Mouse (Mus musculus) thymus, adult 2 months (tissue): Measurements from ENCODE around the gene Myrf.

Experiments
- CTCF ChIP-seq: fragments of 200-500 bp; IDR thresholded peaks from 2 replicates; pipeline ENCODE4 v1.5.1; 2012; ENCODE audit warnings: mild to moderate bottlenecking, control low read depth, low read length, moderate library complexity, borderline replicate concordance; ENCODE audit not compliant: control insufficient read depth, poor library complexity, insufficient read depth; ENCODE audit errors: extremely low read depth
- POLR2A ChIP-seq: fragments of 200-500 bp; IDR thresholded peaks from 2 replicates; pipeline ENCODE4 v1.6.1; 2012; ENCODE audit warnings: mild to moderate bottlenecking, low read length, control low read depth, moderate library complexity; ENCODE audit not compliant: control insufficient read depth, poor library complexity, insufficient read depth; ENCODE audit errors: extremely low read depth

- TF ChIP-seq CTCF (no peak), POLR2A (no peak)
Observed at GRCm38 (mm10) chr19:10185876-10186275, 54.7 kb downstream of the Myrf start.
